Mouse (Mus musculus) A20 (cell line): ENCODE measurements around the gene Mas1.

ENCODE experiments used
- DNase-seq: peaks from one replicate; pipeline ENCODE4 v3.0.0-alpha.2; 2011; ENCODE audit warnings: low read depth, low spot score

Gene Mas1

GRCm38 (mm10) chr17:12872275-12873028 lies 4.5 kb upstream of the Mas1 start:
- no peak for DNase-seq

DNA sequence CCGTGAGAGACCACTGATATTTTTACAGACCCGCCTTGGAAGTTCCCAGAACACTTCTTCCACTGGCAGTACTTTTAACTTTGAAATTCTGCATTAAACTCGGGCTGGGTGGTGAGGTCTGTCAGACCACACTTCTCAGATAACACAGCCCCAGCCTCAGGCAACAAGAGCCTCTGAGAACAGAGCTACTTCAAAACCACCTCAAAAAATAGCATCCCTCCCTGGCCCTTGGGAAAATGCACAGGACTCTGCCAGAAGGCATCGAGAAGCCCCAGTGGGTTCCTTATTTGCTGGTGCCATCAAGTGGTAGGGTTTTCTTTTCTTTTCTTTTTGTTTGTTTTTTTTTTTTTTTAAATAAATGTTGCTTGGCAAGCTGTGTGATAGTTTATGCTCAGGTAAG lies 697 bp upstream of the Mas1 start:
- no peak for DNase-seq

DNA sequence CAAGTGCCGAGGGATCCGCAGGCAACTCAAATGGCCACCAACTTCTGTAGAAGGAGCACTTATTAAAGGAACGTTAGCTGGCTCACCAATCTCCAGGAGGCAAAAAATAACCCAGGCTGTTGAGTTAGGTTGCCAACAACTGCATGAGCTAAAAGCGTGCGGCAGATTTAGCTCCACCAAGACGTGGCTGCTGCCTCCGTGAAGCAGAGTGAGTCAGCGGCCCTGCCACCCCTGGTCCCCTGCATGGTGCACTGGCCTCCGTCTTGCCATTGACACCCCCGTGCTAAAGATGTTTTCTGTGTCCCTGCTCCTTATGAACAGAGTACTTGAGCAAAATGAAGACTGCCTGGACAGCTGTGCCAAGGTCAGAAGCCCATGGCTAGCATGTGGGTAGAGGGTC lies 1.1 kb downstream of the Mas1 start:
- DNase-seq, result no peak

DNA sequence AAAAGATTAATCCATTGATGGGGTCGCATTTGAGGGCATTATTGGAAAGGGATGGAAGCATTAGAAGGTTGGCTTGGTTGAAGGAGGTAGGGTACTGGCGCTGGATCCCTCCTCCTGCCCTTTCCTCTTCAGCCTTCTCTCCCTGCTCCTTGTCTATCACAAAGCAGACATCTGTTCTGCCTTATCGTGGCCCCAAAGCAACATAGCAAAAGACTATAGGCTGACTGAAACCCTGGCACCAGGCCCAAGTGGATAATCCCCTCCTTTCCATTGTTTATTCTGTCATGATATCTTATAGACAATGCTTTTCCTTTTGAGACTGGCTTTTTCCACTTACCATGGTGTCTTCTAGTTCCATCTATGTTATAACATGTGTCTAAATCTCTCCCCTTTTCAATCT lies 2.5 kb downstream of the Mas1 start:
- DNase-seq, result no peak

GRCm38 (mm10) chr17:12864111-12864510 lies 3.8 kb downstream of the Mas1 start:
- no peak for DNase-seq

DNA sequence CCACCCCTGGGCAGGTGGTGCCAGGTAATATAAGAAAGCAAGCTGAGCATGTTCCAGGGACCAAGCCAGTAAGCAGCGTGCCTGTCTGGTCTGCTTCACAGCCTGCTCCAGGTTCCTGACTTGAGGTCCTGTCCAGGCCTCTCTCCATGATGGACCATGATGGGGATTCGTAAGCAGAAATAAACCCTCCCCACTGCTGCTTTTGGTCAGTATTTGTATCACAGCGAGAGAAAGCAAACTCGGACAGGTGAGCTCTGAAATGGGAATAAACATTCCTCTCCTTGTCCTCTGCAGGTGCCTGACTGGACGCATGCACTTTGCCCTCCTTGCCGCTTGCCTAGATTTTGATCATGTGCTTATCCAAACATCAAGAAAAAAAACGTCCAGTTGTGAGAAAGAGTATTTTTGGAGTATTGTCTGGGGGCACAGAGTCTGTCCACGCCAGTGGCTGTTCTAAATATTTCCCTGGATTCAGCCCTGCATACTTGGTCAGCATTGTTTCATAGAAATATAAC lies 8.9 kb downstream of the Mas1 start:
- no peak for DNase-seq

- DNase-seq, result peak; percentile 59
Observed at GRCm38 (mm10) chr17:12858072-12858471, 9.9 kb downstream of the Mas1 start.

DNA sequence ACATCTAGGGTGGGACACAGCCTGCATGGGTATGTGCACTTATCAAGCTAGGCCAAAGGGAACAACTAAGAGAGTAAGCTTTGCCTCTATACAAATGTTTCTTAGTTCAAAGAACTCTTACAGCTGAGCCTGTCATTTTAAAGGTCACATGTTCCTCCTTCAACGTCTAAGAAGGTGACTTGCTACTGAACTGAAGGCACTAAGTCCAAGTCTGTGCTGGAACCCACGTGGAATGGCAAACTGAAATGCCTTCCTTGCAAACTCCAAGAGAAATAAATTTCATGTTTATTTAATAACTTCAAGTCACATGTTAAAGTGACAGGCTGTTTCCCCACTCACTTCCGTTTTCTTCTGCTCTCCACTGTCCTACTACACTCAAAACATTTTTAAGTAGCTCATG lies 10.5 kb downstream of the Mas1 start:
- no peak for DNase-seq

DNA sequence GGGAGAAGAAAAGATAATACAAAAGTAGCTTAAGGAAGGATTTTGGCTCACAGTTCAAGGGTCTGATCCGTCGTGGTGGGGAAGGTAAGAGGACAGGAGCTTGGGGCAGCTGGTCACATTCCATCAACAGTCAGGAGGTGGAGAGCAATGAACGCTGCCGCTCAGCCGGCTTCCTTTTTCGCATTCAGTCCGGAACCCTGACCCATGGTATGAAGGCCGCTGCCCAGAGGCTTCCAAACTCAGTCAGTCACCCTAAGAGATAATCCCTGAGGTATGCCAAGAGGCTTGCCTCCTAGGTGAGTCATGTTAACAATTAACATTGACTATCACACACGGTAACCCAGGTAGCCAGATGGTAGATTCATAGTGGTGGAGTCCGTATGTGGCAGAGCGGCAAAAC lies 13.6 kb downstream of the Mas1 start:
- DNase-seq, result no peak

GRCm38 (mm10) chr17:12853821-12854220 lies 14.1 kb downstream of the Mas1 start:
- DNase-seq, result peak; percentile 54

- no peak for DNase-seq
Observed at GRCm38 (mm10) chr17:12851689-12852088, 16.3 kb downstream of the Mas1 start.

DNA sequence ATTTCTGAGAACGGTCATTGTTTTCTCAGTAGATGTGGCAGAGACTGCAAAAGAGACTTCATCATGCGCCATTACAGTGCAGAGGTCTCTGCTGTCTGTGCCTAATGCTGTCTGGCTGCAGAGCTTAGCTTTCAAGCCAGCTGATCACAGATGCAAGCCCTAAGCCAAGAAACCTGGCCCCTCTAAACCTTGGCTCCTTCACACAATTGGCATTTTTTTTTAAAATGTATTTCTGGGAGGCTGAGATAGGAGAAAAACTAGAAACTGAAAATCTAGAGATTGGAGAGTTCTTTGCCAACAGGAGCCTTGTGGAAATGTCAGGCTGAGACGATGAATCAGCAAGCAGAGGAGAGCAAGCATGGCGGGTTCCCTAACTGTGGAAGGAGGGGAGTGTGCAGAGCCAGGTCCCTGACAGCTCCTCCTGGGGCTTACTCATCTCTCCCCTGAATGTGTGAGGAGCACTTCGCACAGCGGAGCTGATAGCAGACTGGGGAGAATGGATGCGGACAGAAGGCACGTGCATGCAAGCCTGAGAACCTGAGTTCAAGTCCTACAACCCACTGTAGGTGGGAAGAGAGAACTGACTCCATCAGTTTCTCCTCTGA lies 18.1 kb downstream of the Mas1 start:
- DNase-seq, result no peak

DNA sequence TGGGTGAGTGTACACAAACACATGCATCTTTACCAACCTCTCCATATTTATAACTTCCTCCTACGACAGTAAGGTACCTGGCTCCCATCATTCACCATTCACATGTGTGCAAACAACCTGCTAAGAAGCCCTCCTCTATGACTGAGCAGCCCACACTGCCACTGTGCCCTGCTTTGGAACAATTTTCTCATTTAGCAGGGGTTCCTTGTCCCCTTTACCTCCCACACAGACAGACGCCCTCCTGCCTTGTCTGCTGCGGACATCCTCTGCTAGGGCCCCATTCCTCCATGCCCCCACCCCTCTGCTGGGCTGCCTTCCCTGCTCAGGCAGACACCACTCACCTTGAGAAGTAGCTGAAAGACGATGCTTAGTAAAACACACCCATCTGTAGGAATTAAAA lies 20.2 kb downstream of the Mas1 start:
- DNase-seq, result no peak

DNA sequence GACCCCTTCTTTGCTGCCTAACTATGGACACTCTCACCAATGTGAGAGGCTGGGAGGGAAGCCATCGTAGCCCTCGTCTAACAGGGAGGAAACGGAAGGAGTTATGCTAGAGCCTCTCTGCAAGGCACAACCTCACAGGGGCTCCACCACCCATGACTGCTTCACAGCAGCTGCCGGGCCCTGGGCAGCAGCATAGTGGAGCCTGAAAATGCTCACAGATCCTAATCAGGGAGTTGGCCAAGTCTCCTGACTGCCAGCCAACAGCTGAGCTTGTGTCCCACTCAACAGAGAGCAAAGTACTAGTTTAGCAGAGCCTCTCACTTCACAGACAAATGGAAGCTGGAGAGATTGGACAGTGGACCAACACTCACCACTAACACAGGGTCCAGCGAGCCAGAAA lies 21.5 kb downstream of the Mas1 start:
- no peak for DNase-seq

DNA sequence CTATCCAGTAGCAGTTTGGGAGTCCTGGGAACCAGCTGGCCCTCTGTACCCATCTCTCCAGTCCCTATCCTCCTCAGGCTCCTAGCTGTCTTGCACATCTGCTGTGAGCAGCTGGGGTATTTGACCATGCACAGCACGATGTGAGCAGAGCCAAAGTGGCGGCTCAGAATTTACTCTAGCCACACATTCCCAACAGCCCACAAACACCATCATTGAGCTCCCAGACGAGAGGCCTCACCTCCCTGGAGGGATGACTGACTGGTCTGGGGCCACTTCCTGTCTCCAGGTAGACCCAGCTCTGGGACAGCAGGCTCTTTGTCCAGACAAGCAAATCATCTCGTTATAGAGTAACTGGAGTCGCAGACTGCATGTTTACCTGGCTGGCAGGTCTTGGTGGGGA lies 22.1 kb downstream of the Mas1 start:
- no peak for DNase-seq

DNA sequence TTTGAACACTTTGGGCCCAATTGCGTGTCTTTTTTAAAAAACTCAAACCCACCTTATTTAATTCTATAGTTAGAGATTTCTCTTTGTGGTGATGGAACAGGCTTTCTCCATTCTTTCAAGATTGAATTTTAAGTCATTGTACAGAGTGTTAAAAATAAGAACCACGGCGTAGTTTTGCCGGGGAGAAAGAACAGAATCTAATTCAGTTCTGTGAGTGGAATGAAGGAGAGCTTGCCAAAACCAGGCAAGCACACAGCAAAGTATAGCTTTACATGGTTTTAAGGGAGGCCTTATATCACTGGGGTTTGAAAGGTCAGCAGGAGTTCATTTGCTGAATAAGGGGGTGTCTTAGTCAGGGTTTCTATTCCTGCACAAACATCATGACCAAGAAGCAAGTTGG lies 23.4 kb downstream of the Mas1 start:
- no peak for DNase-seq

DNA sequence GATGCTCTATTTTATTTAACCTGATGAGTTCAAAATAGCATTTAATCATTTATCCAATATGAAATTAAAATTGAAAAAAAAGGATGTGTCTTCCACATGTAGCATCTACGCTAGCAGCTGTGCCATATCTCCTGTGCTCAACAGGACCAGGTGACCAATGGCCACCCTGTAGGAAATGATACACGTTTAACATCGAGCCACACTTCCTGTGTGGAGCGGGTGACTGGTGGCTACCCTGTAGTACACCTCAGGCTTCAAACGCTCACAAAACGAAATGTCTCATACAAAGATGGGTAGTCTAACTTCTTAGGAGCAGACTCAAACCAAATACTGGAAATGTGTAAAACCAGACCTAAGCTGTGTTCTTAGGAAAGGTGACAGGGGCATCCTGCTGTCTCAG lies 24.1 kb downstream of the Mas1 start:
- DNase-seq, result no peak

DNA sequence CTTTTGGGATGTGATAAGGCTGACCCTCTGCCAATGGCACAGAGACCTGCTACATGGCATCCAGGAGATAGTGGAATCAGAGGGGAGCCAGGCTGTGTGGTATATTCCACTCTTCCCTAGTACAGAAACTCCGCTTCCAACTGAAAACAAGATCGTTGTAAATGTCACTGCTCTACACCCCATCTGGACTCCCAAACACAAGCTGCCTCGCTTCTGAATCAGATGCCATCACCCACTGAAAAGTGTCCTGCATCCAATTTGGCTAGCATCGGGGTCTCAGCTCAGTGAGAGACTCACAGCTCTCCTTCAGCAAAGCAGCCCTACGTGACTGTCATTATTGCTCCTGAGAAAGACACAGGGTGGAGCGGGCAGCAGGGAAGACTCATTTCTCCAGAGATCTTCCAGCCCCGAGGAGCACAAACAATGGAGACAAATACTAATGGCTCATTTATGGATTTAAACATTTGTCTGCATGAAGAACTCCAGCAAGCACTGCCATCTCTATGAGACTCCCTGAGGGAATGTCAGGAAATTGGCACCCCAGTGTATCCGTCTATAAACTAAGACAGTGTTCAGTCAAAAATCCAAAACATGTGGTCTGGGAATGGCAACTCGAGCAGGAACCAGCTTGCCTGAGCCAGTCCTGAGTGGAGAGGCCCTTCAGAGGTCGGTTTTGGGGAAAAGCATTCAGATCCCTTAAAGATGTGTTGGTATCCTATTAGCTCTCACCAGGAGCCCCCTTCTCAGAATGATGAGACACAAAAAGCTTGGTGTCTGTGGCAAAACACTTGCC lies 28.3 kb downstream of the Mas1 start:
- DNase-seq, result no peak

DNA sequence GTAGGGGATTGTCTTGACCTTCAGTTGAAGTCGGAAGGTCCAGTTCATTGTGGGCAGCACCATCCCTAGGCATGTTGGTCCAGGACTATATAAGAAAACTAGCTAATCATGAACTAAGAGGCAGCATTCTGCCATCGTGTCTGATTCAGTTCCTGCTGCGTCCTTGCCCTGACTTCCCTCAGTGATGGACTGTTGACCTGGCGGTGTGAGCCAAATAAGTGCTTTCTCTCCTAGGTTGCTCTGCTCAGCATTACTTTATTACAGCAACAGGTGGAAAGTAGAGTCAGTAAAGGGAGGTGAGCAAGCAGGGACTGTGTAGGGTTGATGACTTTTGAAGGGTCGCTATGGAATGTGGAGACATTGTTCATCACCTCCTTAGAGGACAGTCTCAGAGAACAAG lies 32.2 kb downstream of the Mas1 start:
- DNase-seq, result no peak

DNA sequence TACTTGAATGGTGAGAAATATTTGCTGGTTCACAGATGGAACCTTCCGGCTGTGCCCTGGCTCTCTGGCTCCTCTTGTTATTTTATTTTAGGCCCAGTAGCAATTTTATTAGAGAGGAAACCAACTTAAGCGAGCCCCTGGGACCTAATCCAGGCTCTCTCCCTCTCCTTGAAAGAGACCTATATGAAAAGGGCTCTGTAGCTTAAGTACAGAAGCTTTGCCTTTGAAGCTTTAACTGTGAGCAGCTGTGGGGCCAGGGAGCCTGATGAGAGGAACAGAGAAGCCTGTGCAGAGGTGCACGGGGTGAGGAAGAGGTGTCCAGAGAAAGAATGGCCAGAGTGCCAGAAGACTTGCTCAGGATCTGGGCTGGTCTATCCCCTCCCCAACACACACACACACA lies 33.1 kb downstream of the Mas1 start:
- DNase-seq, result no peak

DNA sequence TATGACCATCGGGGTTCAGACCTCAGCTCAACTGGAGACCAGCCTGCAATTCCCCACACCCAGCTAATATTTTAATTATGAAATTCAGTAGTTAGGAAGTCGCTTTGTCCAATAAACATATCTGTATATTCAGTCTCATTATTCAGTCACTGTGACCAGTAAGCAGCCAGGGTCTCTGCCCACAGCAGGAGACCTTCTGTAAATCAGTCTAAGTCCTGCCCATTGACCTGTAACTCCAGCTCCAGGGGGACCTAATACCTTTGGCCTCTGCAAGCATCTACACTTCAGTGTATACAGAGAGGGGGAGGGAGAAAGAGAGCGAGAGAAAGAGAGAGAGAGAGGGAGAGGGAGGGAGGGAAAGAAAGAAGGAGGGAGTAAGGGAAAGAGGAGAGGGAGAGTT lies 33.6 kb downstream of the Mas1 start:
- no peak for DNase-seq

- DNase-seq, result no peak
Observed at GRCm38 (mm10) chr17:12832657-12833056, 35.3 kb downstream of the Mas1 start.

DNA sequence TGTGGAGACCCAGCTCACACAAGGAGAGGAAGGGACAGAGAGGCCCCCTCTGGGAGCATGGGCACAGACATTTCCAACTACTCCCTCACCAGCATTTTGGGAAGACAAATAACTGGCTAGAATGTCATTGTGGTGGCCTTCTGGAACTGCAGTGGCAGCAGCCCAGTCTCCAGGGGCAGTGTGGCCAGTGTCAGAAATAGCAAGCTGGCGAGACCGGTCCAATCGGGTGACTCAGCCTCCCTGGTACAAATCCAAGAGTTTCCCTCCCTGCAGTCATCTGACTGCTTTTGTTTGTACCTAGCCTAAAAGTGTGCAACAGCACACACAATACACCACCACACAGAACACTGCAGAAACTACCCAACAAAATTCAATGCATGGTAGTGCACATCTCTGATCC lies 35.7 kb downstream of the Mas1 start:
- no peak for DNase-seq
